Mouse (Mus musculus) heart, embryonic 11.5 days (tissue): ENCODE results near the gene Esr1. TPM values are rescaled to one million over a fixed set of nuclear protein-coding genes. Genes with fewer than 3 reads are reported as not detected.
A peak's percentile ranks its signal among the peaks of the same experiment; 100 is the strongest.

Experiments
- ATAC-seq: fragments of 200-750 bp; cut with Nextera tagmentation; replicated peaks from 2 replicates; pipeline ENCODE4 v1.8.0; 2017; ENCODE audit warnings: moderate library complexity; ENCODE audit not compliant: insufficient number of reproducible peaks, low FRiP score, low TSS enrichment
- H3K27ac ChIP-seq: fragments of 300-500 bp; sonication (generic); 2 replicates; pipeline ENCODE4 v1.5.1; 2014; ENCODE audit warnings: mild to moderate bottlenecking, low read depth, low read length
- H3K27me3 ChIP-seq: fragments of 300-500 bp; sonication (generic); 2 replicates; pipeline ENCODE4 v1.6.1; 2014; ENCODE audit warnings: mild to moderate bottlenecking, low read length, mixed read lengths; ENCODE audit not compliant: control insufficient read depth, insufficient read depth
- H3K36me3 ChIP-seq: fragments of 300-500 bp; sonication (generic); 2 replicates; pipeline ENCODE4 v1.6.1; 2014; ENCODE audit warnings: mild to moderate bottlenecking, low read length, moderate library complexity, mixed read lengths; ENCODE audit not compliant: control insufficient read depth, insufficient read depth
- H3K4me1 ChIP-seq: fragments of 300-500 bp; sonication (generic); 2 replicates; pipeline ENCODE4 v1.6.1; 2014; ENCODE audit warnings: low read length; ENCODE audit not compliant: control insufficient read depth, insufficient read depth
- H3K4me2 ChIP-seq: fragments of 300-500 bp; sonication (generic); 2 replicates; pipeline ENCODE4 v1.6.1; 2014; ENCODE audit warnings: mild to moderate bottlenecking, moderate library complexity
- H3K4me3 ChIP-seq: fragments of 300-500 bp; sonication (generic); 2 replicates; pipeline ENCODE4 v1.5.1; 2014; ENCODE audit warnings: low read depth, low read length
- H3K9ac ChIP-seq: fragments of 300-500 bp; sonication (generic); 2 replicates; pipeline ENCODE4 v1.6.1; 2014; ENCODE audit warnings: mild to moderate bottlenecking, low read depth, low read length, moderate library complexity
- H3K9me3 ChIP-seq: fragments of 300-500 bp; sonication (generic); replicated peaks from 2 replicates; pipeline ENCODE4 v1.6.1; 2016; ENCODE audit warnings: low read length; ENCODE audit not compliant: control insufficient read depth
- WGBS: fragments of 180-500 bp; shearing (Covaris S2); extraction: QIAGEN DNeasy Blood & Tissue Kit; methylation state at CpG from one replicate; pipeline ENCODE4 v1.1.7; 2014; ENCODE audit not compliant: insufficient replicate concordance; 5-methylcytosine and 5-hydroxymethylcytosine counted together
- polyA plus RNA-seq: library from polyadenylated mRNA; unstranded; fragments of >200 nt; fragmentation: Nextera tagmentation; extraction: Ambion mirVana; gene quantifications from 2 replicates; pipeline ENCODE4 v1.2.1, GENCODE M21; 2014

The Esr1 gene
- polyA plus RNA-seq, 1 experiment from 2014 or later: 1.3 TPM

- no peak overlapping the region for H3K4me2 ChIP-seq
- no peak overlapping the region for H3K4me3 ChIP-seq
- no peak overlapping the region for H3K9ac ChIP-seq
- no peaks in the 10 kb centered on the region for H3K36me3 ChIP-seq
- WGBS: 84% methylated on average over 12 of the region's 12 CpGs
- H3K9me3 ChIP-seq: no peaks in the 10 kb centered on the region
- H3K27ac ChIP-seq: no peak overlapping the region
- no peak for ATAC-seq
- H3K27me3 ChIP-seq: no peaks in the 10 kb centered on the region
- no peaks in the 10 kb centered on the region for H3K4me1 ChIP-seq
Observed at GRCm38 (mm10) chr10:4683711-4684265, 72.4 kb downstream of the Esr1 start.

GRCm38 (mm10) chr10:4694336-4694865, 83.0 kb downstream of the Esr1 start:
- Histone ChIP-seq H3K4me2 (no peak overlapping the region), H3K9ac (no peak overlapping the region), H3K36me3 (no peaks in the 10 kb centered on the region), H3K4me3 (no peak overlapping the region), H3K9me3 (no peaks in the 10 kb centered on the region), H3K27me3 (no peaks in the 10 kb centered on the region), H3K4me1 (no peaks in the 10 kb centered on the region), H3K27ac (no peak overlapping the region)
- 73% methylated on average over 7 of the region's 7 CpGs for WGBS
- no peak for ATAC-seq

- ATAC-seq: 0 out of 2 replicates have a peak, but pooled peaks have one; percentile 52
Observed at GRCm38 (mm10) chr10:4709915-4710314, 98.5 kb downstream of the Esr1 start.

GRCm38 (mm10) chr10:4711434-4711833, 100.0 kb downstream of the Esr1 start:
- peak overlapping the region; percentile 49 for H3K4me3 ChIP-seq
- 0 out of 2 replicates have a peak, but pooled peaks cover 3% of the 10 kb centered on the region for H3K4me1 ChIP-seq
- H3K9me3 ChIP-seq: no peaks in the 10 kb centered on the region
- ATAC-seq: no peak
- peak overlapping the region; percentile 98 for H3K4me2 ChIP-seq
- H3K9ac ChIP-seq: no peak overlapping the region
- WGBS: 23% methylated on average over 5 of the region's 5 CpGs
- no peak overlapping the region for H3K27ac ChIP-seq
- H3K27me3 ChIP-seq: peaks cover 28% of the 10 kb centered on the region
- H3K36me3 ChIP-seq: no peaks in the 10 kb centered on the region

More at GRCm38 (mm10) chr10:4709915-4710314, 98.5 kb downstream of the Esr1 start:
- Histone ChIP-seq H3K4me3 (peak overlapping the region; percentile 45), H3K27ac (no peak overlapping the region), H3K9me3 (no peaks in the 10 kb centered on the region), H3K36me3 (no peaks in the 10 kb centered on the region), H3K4me2 (peak overlapping the region; percentile 65), H3K9ac (peak overlapping the region; percentile 43; the same call in 1 of the 2 replicates), H3K4me1 (0 out of 2 replicates have a peak, but pooled peaks cover 3% of the 10 kb centered on the region), H3K27me3 (peaks cover 28% of the 10 kb centered on the region)
- 2% methylated on average over 15 of the region's 15 CpGs for WGBS

GRCm38 (mm10) chr10:4712061-4712908, 100.9 kb downstream of the Esr1 start:
- Histone ChIP-seq H3K27ac (no peak overlapping the region), H3K4me3 (peak overlapping the region; percentile 49), H3K9me3 (no peaks in the 10 kb centered on the region), H3K4me1 (0 out of 2 replicates have a peak, but pooled peaks cover 3% of the 10 kb centered on the region), H3K27me3 (peaks cover 28% of the 10 kb centered on the region), H3K9ac (peak overlapping the region; percentile 48), H3K4me2 (peak overlapping the region; percentile 98), H3K36me3 (no peaks in the 10 kb centered on the region)
- WGBS: 1% methylated on average over 67 of the region's 68 CpGs
- peak; percentile 33; the same call in 1 of the 2 replicates for ATAC-seq

GRCm38 (mm10) chr10:4713398-4713797, 102.0 kb downstream of the Esr1 start:
- Histone ChIP-seq H3K4me3 (no peak overlapping the region), H3K9ac (no peak overlapping the region), H3K27me3 (peaks cover 28% of the 10 kb centered on the region), H3K36me3 (no peaks in the 10 kb centered on the region), H3K4me2 (no peak overlapping the region), H3K9me3 (no peaks in the 10 kb centered on the region), H3K4me1 (0 out of 2 replicates have a peak, but pooled peaks cover 3% of the 10 kb centered on the region), H3K27ac (no peak overlapping the region)
- no peak for ATAC-seq
- 73% methylated on average over 10 of the region's 10 CpGs for WGBS

GRCm38 (mm10) chr10:4724851-4725250, 113.5 kb downstream of the Esr1 start:
- Histone ChIP-seq H3K36me3 (no peaks in the 10 kb centered on the region), H3K4me2 (no peak overlapping the region), H3K9me3 (no peaks in the 10 kb centered on the region), H3K4me3 (no peak overlapping the region), H3K4me1 (no peaks in the 10 kb centered on the region), H3K27ac (no peak overlapping the region), H3K9ac (no peak overlapping the region), H3K27me3 (no peaks in the 10 kb centered on the region)
- 46% methylated on average over 3 of the region's 3 CpGs for WGBS
- no peak for ATAC-seq

- no peaks in the 10 kb centered on the region for H3K36me3 ChIP-seq
- ATAC-seq: no peak
- no peak overlapping the region for H3K4me2 ChIP-seq
- no peaks in the 10 kb centered on the region for H3K27me3 ChIP-seq
- H3K4me3 ChIP-seq: no peak overlapping the region
- H3K4me1 ChIP-seq: no peaks in the 10 kb centered on the region
- 86% methylated on average over 6 of the region's 6 CpGs for WGBS
- H3K9me3 ChIP-seq: no peaks in the 10 kb centered on the region
- no peak overlapping the region for H3K9ac ChIP-seq
- H3K27ac ChIP-seq: no peak overlapping the region
Observed at GRCm38 (mm10) chr10:4726141-4726540, 114.7 kb downstream of the Esr1 start.
